Mouse (Mus musculus) cerebellum, adult 18-20 months (tissue): Measurements from ENCODE around the gene Lyl1.

ENCODE experiments used
- DNase-seq, 2 experiments: peaks; one replicate each; pipeline ENCODE4 v3.0.0; 2021

Gene Lyl1

DNA sequence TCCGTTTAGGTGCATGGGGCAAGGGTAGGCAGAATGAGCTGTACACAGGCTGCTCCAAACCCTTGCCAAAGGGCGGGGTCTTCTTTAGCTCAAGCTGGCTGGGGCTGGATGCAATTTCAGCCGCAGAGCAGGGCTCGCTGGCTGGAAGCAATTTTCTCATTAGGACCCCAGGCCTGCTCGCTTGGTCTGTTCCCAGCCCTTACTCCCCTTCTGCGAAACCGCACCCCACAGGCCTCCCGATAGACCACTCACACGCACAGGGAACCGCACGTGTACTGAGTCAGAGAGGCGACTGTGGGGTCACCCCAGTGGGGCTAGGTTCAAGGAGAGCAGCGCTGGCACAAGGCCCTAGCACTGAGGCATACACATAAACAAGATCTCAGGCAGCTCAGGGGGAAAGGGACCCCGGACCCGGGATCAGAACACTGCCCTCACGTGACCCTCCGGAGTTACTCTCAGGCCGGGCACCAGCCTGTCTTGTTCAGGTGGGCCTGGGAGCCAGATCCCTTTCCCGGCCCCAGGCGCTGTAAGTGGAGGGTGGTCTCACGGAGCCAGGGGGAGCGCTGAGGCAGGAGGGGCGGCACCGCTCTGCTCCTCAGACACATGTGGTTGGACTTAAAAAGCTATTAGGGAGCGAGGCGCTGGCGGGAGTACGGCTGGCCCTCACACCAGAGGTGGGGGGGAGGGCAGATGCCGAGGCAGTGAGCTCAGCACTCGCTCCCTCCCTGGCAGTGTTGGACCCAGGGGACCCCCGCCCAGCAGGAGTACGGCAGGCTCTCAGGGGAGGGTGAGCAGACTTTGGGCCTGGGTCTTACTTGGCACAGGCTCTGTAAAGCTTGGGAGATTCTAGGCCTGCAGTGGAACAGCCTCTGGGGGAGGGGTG, 41.2 kb downstream of the Lyl1 start:
- peak in 1 of 2 experiments; percentile 36 for DNase-seq

DNA sequence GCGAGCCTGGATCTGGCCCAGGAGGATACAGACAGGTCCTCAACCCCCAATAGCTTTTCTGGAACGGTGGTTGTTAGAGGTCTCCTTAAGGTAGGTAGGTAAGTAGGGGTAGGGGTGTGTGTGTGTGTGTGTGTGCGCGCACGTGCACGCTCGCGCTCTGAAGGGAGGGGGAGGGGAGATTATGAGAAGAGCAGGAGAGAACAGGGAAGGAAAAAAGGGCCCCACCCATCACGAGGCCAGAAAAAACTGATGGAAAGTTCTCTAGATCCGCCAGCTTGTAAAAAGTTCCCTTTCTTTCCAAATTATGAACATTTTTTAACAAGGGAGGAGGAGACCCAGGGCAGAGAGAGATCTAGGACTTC, 41.8 kb downstream of the Lyl1 start:
- no peak for DNase-seq

DNA sequence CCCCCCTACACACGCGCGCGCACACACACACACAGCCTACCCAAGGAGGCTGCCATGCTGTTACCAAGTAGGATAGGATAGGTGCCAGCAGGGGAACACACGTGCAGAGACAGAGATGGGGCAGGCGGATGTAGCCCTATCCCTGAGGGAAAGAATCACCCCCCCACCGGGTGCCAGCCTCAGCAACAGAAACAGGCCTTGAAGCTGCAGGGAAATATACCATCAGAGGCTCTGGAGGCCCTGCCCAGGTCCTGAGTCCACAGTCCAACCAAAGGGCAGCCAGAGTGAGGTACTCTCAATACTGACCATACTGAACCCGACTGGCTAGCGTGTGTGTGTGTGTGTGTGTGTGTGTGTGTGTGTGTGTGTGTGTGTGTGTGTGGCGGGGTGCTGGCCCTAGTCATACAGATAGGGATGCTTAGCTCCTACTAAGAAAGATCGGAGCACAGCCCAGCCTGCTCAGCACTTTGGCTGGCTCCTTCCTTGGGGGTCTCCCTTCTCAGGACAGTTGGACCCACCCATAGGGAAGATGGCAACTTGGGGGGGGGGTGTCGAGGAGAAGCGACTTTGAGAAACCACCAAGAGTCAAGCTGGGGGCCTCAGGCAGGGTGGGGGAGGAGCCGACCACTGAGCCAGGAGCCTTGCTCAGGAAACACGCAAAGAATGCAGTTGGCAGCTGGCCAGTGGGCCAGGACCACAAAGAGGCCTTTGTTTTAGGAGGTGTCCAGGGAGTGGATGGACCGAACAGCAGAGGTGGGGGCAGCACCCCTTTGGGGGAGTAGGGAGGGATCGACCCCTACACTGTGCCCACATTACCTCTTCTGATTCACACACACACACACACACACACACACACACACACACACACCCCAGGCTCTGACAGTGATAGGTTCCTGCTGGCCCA, 42.5 kb downstream of the Lyl1 start:
- peak in 1 of 2 experiments; percentile 55 for DNase-seq

DNA sequence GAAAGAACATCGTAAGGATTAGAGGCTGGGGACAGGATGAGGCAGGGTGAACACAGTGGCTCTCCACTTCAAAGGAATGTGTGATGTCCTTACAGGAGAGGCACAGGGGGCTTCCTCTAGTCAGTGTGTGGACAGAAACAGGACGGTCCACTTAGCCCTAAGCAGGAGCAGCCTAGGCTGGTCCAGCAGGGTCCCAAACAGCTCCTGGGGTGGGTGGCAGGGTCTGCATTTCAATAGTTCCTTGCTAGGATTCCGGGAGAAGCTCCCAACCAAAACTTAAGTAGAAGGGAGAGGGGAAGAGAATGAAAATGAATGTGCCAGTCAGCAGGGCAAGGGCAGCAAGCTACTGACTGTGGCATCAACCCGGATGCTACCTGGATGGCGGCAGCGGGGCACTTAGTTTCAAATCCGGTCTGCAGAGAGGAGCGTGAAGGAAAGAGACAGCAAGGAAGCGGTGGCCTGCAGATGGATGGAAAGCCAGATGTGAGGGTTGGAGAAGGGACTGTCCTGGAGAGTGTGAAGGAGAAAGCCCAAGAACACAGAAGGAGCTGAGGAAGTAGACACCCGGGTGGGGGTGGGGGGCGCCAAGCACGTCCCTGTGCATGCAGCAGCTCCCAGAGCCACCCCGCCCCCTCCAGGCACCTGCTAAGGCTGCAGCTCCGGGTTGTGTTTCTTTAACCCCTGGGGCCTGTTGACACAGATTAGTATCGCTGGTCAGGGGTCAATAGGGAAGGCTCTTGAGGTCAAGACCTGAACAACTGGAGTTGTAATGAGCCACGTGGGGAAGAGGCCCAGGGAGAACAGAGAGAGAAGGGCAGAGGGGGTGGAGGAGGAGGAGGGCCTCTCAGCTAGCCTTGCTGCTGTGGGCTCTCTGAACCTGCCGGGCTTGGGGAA, 44.0 kb downstream of the Lyl1 start:
- no peak for DNase-seq

DNA sequence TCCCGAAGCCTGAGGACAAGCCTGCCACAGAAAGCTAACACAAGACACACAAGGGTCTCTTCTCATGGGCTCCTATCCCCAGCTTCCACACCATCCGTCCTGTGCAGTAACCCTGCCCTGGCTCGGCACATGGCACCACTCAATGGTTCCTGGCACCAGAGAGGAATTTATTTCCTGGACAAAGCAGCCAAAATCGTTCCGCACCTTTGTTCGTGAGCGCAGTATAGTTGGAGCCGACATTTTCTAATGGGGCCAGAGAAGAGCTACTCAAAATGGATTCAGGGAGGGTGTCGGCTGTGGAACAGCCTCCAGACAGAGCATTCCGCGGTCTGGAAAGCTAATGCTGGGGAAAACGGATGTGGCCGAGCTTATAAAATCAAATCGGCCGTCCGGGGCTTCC, 48.3 kb downstream of the Lyl1 start:
- peak in 1 of 2 experiments; percentile 56 for DNase-seq

DNA sequence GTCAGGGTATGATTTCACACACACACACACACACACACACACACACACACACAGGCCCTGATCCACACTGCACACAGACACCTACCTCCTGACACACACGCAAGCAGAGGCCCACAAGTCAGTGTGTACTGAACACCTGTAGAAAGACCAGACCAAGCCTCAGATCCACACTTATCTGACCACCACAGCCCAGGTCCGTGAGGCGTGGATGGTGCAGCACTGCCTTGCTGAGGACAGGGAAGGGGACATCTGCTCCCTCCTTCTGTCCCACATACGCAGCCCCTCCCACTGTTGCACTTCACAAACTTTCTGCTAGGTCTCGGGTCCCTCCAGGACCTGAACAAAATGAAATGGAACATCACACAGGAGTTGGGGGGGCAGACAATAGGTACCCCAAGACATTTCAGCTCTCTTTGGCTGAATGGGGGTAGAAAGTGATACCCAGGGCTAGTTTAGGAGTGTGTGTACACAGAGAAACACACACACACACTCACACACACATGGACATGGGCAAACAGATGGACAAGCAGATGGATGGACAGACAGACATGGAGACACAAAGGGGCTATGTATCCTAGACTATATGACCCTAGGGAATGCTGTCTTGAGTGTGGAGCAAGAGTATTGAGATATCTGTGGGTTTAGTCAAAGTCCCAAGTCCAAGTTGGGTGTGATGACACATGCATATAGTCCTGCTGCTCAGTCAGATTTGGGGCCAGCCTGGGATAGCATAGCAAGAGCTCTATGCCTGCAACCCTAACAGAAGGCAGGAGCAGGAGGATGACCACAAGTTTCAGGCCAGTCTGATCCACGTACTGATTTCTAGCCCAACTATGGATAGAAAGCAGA, 51.7 kb downstream of the Lyl1 start:
- DNase-seq, result no peak
